Mouse (Mus musculus): Measurements from ENCODE around the gene Rln3.

Rln3 gene

DNA sequence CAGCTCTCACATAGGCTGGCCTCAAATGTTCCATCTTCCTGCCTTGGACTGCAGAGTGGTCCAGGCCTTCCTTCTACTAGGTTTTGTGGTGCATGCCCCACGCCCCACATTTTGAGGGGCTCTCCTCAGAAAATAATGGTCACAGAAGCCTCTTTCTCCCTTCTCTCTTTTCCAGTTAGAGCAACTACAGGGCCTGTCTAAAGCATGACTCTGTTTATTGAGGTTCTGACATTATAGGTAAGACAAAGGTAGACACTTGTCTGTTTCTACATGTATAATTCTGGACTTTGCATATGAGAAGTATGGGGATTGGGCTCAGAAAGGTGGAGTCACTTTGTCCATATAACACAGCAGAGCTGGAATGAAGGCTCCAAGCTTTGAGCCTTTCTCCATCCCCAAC is 20.2 kb upstream of the Rln3 start, which contains the start of gene Gm10643:
Gm10643 (minus strand) TSS at position 101 of the 400 bp plus-strand sequence.
- DNase-seq: no peak

- no peak for DNase-seq
Observed at GRCm38 (mm10) chr8:84063861-84064610, 19.2 kb upstream of the Rln3 start.

DNA sequence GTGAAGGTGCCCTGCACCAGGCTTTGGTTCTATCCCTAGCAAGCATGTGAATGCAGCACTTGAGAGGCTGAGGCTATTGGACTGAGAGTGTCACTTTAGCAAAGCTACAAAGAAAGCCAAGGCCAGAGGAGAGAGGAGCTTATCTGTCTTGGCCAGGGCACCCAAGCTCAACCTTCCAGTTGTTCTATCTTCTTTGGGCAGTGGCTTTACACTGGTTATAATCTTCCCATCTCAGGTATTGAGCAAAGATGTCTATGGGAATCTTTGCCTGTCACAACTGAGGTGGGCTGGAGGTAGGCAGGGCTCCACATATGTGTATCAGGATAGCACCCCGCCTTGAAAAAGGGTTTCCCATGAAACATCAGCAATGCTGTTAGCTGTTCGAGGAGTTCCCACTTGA is 15.4 kb upstream of the Rln3 start:
- no peak for DNase-seq

DNA sequence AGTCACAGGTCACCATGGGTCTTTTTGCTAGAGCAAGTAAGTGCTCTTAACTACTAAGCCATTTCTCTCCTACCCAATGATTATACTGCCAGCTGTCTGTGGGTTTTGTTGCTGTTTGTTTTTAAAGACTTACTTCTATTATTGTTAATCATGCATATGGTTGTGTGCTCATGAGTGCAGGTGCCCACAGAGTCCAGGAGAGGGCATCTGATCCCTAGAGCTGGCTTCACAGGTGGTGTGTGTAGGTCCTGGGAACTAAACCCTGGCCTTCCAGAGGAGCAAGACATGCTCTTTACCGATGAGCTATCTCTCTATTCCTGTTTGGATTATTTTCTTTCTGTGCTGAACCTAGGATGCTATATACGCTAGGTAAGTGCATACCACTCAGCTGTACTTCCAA is 14.4 kb upstream of the Rln3 start:
- no peak for DNase-seq

- DNase-seq: no peak
Observed at GRCm38 (mm10) chr8:84057827-84058226, 13.0 kb upstream of the Rln3 start.

DNA sequence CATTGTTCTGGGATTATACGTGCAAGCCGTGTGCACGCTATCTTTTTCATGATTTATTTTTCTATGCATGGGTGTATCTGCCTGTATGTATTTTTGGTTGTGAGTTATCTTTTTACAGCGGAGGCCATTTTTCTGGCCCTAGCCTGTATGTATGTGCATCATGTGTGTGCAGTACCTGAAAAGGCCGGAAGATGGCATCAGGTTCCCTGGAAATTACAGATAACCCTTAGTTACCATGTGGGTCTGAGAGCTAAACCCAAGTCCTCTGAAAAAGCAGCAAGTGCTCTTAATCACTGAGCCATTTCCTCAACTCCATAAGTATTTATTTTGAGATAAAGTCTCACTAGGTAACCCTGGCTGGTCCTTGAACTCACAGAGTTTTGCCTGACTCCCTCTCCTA is 8.4 kb upstream of the Rln3 start:
- no peak for DNase-seq

GRCm38 (mm10) chr8:84052746-84053145 is 7.9 kb upstream of the Rln3 start:
- DNase-seq: no peak

DNA sequence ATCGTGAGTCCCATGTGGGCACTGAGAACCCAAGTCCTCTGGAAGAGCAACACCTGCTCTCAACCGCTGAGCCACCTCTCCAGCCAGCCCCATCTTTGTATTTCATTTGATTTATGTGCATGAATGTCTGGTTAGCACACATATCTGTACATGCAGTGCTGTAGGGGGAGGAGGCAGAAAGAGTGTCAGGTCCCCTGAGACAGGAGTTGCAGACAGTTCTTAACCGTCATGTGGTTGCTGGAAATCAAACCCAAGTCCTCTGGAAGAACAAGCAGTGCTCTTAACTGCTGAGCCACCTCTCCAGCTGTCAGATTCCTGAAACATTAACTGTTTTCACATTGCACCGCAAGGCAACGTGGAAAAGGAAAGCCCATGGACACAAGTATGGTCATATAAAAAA is 3.4 kb upstream of the Rln3 start:
- DNase-seq: no peak

DNA sequence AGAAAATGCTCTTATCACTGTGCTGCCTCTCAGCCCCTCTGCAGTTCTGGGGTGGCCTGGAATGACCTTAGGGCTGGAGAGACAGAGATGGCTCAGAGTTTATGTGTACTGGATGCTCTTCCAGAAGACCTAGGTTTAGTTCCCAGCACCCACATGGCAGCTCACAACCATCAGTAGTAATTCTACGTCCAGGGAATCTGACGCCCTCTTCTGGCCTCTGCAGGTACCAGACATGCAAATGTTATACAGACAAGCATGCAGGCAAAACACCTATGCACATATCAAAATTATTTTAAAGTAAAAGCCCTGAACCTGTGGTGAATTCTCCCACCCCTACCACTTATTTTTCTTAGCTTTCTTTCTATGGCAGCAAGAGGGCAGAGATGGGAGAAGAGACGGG is 1.7 kb upstream of the Rln3 start:
- DNase-seq: no peak

- no peak for DNase-seq
Observed at GRCm38 (mm10) chr8:84044103-84044502, 697 bp downstream of the Rln3 start.

GRCm38 (mm10) chr8:84042948-84043342 is 1.9 kb downstream of the Rln3 start:
- DNase-seq: no peak

GRCm38 (mm10) chr8:84042066-84042947 is 2.5 kb downstream of the Rln3 start, which contains the start of gene Il27ra:
Gene Il27ra (minus strand): TSS chr8:84042589.
- no peak for DNase-seq

GRCm38 (mm10) chr8:84039050-84039449 is 5.8 kb downstream of the Rln3 start:
- peak; percentile 61 for DNase-seq

DNA sequence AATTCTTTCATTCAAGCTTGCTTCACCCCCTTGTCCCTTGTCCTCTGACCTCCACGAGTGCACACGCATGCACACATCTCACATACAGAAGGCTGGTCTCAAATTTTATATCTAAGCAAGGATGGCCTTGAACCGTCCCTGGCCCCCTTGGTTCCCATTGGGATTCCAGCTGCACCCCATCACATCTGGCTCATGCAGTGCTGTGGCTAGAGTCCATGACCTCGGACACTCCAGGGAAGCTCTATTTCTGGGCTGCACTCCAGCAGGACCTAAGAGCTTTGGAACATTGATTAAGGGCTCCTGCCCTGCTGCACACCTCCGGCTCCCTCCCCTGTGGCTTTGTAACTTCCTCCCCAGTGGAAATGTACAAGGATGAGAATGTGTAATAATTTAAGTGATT is 6.8 kb downstream of the Rln3 start:
- DNase-seq: no peak

DNA sequence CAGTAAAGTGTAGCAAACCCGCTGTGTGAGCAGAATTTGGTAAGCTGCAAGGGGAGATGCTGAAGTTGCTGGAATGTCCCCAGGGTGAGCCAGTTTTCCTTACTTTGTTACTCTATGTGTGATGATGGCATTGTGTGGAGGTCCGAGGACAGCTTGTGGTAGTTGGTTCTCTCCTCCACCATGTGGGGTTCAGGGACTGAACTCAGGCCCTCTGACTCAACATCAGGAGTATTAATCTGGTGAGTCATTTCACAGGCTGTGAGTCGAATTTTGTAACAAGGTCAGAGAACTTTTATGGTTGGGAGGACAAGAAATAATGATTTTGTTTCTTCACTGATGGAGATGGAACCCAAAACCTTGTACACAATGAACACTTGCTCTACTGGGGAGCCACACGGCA is 12.0 kb downstream of the Rln3 start:
- DNase-seq: no peak

DNA sequence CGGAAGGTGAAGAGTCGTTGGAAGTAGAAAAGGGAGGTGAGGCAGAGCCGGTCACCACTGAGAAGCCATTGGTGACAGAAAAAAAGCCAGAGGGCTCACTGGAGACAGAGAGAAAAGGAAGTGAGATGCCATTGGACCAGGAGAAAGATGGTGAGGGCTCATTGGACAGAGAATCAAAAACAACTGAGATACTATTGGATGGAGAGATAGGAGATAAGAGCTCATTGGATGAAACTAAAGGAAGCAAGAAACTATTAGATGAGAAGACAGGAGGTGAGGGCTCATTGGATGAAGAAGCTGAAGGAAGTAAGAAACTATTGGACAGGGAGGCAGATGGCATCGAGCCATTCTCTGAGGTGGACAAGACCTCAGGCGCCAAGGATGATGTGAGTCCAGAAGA is 15.5 kb downstream of the Rln3 start:
- no peak for DNase-seq

- no peak for DNase-seq
Observed at GRCm38 (mm10) chr8:84027449-84027848, 17.4 kb downstream of the Rln3 start.

DNA sequence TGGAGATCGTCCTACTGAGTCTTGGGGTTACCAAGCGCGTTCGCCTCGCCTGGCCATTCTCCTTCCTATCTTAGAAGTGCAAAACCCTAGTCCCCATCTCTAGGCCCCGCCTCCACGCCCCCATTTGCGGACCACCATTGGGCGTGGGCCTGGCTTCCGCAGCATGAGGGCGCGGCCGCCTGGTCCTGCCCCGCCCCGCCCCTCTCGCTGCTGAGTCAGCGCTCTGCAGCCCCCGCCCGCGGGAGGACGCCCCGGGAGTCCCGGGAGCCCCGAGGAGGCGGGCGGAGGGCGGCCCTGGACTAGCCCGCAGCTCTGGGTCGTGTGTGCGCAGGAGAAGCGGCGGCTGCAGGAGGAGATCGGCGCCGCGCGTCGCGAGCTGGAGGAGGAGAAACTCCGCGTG is 18.9 kb downstream of the Rln3 start:
- DNase-seq: no peak

DNA sequence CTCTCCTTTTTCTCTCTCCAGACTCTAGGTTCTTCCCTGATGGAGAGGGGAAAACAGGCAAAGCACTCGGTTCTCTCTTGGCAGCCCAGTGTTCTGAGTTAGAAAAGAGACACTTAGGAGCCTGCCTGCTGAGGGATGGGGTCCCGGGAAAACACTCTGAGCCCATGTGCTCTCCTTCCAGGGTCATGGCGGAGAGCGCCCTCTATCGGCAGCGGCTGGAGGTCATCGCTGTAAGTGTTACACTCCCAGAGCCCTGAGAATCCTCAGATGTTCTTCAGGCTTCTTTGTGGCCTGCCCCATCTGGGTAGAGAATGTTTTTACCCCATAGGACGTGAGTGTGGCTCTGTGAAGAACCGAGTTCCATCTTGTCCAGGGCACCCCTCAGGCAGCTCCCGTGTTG is 20.6 kb downstream of the Rln3 start:
- no peak for DNase-seq

DNA sequence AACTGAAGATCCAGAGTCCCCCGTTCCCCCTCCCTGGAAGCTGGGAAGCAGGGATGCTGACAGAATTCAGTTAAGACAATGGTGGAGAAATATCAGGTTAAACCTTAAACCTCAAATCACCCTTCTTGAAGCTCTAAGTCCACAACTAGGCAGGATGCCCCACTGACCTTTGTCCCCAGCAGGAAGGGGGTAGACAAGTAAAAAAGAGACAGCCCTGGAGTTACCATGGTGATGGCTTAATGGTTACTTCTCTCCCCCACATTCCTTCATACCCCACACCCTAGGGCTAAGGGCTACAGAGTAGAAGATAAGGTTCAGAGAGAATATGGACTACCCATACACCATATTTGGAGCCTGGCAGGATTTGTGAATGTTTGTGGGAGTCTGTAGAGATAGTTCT is 21.2 kb downstream of the Rln3 start:
- no peak for DNase-seq

DNA sequence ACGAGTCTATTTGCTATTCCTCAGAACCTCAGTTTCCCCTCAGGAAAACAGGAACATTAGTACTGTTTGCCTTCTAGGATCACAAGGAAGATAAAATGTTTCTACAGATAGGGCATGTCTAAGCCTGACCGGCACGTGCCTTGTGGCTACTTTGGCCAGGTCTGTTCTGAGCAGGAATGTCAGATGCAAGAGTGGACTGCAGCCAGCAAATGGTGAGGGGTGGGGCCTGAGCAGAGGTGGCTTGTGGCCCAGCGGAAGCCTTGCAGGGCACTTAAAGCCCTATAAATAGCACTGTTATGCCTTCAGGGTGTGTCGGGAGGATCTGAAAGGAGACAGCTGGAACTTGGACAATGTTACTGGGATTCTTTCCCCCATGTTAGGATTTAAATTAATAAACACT is 21.7 kb downstream of the Rln3 start:
- no peak for DNase-seq

DNA sequence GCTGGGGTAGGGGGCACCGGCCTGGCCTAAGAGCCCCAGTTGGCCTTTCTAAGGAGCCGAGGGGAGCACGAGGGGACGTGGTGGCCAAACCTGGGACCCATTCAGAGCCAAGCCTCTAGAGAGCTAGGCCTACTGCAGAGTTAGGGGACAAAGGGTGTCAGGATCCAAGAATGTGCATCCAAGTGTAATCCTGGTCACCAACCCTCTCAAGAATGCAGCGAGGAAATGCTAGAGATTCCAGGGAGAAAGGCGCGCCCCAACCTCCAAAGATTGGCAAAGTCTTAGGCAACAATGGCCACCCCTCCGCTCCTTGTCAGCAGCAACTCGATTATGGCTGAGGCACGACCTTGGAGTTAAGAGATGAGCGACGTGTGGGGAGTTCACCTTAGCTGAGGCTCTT is 23.2 kb downstream of the Rln3 start:
- DNase-seq: no peak

GRCm38 (mm10) chr8:84021096-84021495 is 23.7 kb downstream of the Rln3 start, which contains the start of gene Palm3:
Gene Palm3 (plus strand): TSS chr8:84021471.
- DNase-seq: no peak

GRCm38 (mm10) chr8:84019738-84020137 is 25.1 kb downstream of the Rln3 start:
- no peak for DNase-seq
